Mouse (Mus musculus) bone marrow, adult 2 months (tissue): ENCODE measurements around the gene Smpx. TPM values are rescaled to one million over a fixed set of nuclear protein-coding genes. Genes with fewer than 3 reads are reported as not detected.

Experiments used
- H3K27ac ChIP-seq: fragments of 200-500 bp; 2 replicates; pipeline ENCODE4 v1.5.1; 2012; ENCODE audit warnings: low read depth, mild to moderate bottlenecking, control low read depth, inconsistent platforms, low read length; ENCODE audit not compliant: control insufficient read depth, poor library complexity, insufficient read depth
- H3K4me1 ChIP-seq: fragments of 200-500 bp; 2 replicates; pipeline ENCODE4 v1.6.1; 2011; ENCODE audit warnings: low read length; ENCODE audit not compliant: control insufficient read depth, insufficient read depth
- H3K4me3 ChIP-seq: fragments of 200-500 bp; replicated peaks from 2 replicates; pipeline ENCODE3; 2011; ENCODE audit warnings: mild to moderate bottlenecking, low read depth, low read length, control low read depth; ENCODE audit not compliant: control insufficient read depth
- CTCF ChIP-seq: fragments of 200-500 bp; IDR thresholded peaks from 2 replicates; pipeline ENCODE4 v1.5.1; 2011; ENCODE audit warnings: low read length, control low read depth; ENCODE audit not compliant: control insufficient read depth, insufficient read depth
- POLR2A ChIP-seq: fragments of 200-500 bp; IDR thresholded peaks from 2 replicates; pipeline ENCODE4 v1.6.1; 2011; ENCODE audit warnings: low read depth, mild to moderate bottlenecking, control low read depth, low read length, borderline replicate concordance; ENCODE audit not compliant: control insufficient read depth
- WGBS: fragments of 180-500 bp; shearing (Covaris S2); methylation state at CpG from one replicate; pipeline ENCODE4 v1.1.7; 2018; 5-methylcytosine and 5-hydroxymethylcytosine counted together
- polyA plus RNA-seq: library from polyadenylated mRNA; stranded (reverse); fragments of >200 nt; gene quantifications from 2 replicates; pipeline ENCODE4 v1.2.4, GENCODE M21; 2011; ENCODE audit warnings: low replicate concordance; ENCODE audit not compliant: missing spikeins, insufficient read depth, insufficient read length

The Smpx gene
- polyA plus RNA-seq, 1 experiment = not detected

DNA sequence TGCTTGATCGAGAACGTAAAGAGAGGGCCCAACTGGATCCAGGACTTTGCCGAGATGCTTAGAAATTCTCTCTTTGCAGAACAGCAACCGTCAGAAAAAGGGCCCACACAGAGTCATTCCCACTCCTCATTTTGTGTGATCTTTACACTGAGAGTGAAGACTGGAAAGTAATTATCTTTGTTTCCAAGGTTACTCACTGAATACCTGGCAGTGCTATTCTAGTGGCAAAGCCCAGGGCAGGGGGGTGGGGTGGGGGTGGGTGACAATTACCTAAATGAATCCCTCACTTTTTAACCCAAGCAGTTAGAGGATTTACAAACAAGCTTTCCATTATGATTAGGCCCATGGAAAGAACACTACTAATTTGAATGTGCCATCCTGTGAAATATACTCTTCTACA lies 55.8 kb downstream of the Smpx start:
- no peak overlapping the region for H3K27ac ChIP-seq
- TF ChIP-seq POLR2A (no peak), CTCF (no peak)
- WGBS = 78% methylated on average over 4 of the region's 4 CpGs
- no peak overlapping the region for H3K4me3 ChIP-seq
- H3K4me1 ChIP-seq = no peaks in the 10 kb centered on the region

DNA sequence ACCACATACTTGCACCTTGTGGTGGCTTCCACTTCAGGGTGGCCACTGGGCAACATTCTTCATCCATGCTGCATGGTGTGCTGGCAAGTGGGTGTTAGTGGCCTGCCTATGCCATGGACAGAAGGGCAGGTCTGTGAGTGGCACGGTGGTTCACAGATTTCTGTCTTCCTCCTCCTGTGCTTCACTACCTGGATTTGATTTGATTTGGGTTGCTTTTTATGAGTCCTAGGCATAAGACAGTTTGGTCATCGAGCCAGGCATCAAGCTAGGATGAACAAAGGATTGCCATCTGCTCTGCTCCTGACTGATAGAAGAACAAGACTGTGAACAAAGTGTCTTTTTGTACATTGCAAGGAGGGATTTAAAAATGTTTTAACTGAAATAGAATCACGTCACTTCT lies 63.8 kb downstream of the Smpx start:
- 69% methylated on average over 3 of the region's 3 CpGs for WGBS
- H3K4me3 ChIP-seq = no peak overlapping the region
- TF ChIP-seq CTCF (no peak), POLR2A (no peak)

DNA sequence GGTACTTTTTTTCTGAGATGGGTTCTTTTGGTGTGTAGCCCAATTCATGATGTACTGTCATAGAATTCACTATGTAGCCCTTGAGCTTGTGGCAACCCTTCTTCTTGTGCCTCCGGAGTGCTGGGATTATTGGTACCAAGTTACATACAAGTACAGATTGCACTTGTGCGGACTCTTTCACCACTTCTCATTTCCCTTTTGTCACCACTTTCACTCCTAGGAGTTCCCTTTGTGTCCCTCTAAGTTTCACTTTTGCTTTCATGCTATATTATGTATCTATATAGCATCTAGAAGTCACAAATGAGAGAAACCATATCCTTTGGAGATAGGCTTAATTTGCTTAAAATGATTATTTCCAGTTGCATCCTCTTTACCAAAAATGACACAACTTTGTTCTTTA lies 103.0 kb downstream of the Smpx start:
- no peaks in the 10 kb centered on the region for H3K4me1 ChIP-seq
- 30% methylated on average over 2 of the region's 2 CpGs for WGBS

More for the DNA sequence above, 63.8 kb downstream of the Smpx start:
- H3K4me1 ChIP-seq = no peaks in the 10 kb centered on the region
- H3K27ac ChIP-seq = no peak overlapping the region

More for the DNA sequence above, 103.0 kb downstream of the Smpx start:
- no peak for TF ChIP-seq CTCF
- no peak for TF ChIP-seq POLR2A
- H3K4me3 ChIP-seq = no peak overlapping the region
- H3K27ac ChIP-seq = no peak overlapping the region

Other genes with a start within 250 kb of the Smpx start
- 13.5 and 18.0 TPM in 2 replicates for gene Sms, start 206.6 kb upstream of the Smpx start, polyA plus RNA-seq
- gene Yy2, start 129.9 kb upstream of the Smpx start, polyA plus RNA-seq = not detected in 2 replicates
- 3.5 and 6.1 TPM in 2 replicates for gene Mbtps2, start 100.2 kb upstream of the Smpx start, polyA plus RNA-seq
- not detected in 2 replicates for gene Klhl34, start 119.5 kb downstream of the Smpx start, polyA plus RNA-seq